Mouse (Mus musculus): ENCODE data around the gene Zfp53. TPM values are rescaled to one million over a fixed set of nuclear protein-coding genes. Genes with fewer than 3 reads are reported as not detected.
A peak's percentile ranks its signal among the peaks of the same experiment; 100 is the strongest.
"Not testable (repeated sequence)": the region's sequence is repeated elsewhere in the genome, so short reads cannot be mapped to it uniquely, and the experiment has no call there.

Zfp53 gene
- polyA plus RNA-seq, 1 experiment from 2014 or later = 3.2 TPM

DNA sequence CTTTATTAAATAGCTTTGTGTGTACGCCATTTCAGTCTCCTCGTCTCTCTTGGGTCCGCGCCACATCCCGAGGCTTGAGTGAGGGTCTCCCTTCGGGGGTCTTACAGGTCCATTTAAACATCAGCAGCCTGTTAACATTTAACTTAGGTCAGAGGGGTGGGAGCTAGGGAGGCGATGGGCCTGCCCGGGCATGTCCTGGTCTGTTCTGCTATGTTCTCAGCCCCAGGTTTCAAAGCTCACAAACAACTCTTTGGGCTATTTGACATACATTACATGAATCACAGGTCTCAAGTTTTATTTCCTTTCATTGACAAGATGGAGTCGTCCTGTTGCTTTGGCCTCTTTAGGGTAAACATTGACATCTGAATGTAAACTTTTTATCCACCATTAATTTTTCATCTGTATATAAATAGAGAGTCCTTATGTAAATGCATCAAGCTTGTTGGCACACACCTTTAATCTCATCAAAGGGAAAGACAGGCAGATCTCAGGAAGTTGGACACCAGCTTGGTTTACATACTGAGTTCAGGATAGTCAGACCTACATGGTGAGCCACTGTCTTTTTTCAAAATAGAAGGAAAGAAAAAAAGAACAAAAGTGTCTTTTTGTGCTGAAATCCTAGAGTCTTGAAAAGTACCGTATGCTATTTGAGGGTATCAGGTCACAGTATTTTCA lies 10.6 kb upstream of the Zfp53 start:
- not testable (repeated sequence) for H3K4me1 ChIP-seq (replicated peaks); H3K36me3 ChIP-seq; H3K9me3 ChIP-seq (replicated peaks); ATAC-seq (ENCODE audit: low read depth); H3K27ac ChIP-seq; H3K9ac ChIP-seq; H3K4me3 ChIP-seq (replicated peaks); H3K4me2 ChIP-seq; DNase-seq; H3K27me3 ChIP-seq
- 52% methylated on average over 9 of the region's 10 CpGs for WGBS (ENCODE audit: insufficient replicate concordance)

- peaks cover 15% of the 10 kb centered on the region for H3K4me1 ChIP-seq (replicated peaks)
- no peak for ATAC-seq (ENCODE audit: low read depth)
- 3% methylated on average over 8 of the region's 8 CpGs for WGBS (ENCODE audit: insufficient replicate concordance)
- H3K4me2 ChIP-seq = peak overlapping the region; percentile 84
- H3K9me3 ChIP-seq (replicated peaks) = no peaks in the 10 kb centered on the region
- DNase-seq = no peak
- peak overlapping the region; percentile 83 for H3K27ac ChIP-seq
- peak overlapping the region; percentile 77 for H3K9ac ChIP-seq
- H3K4me3 ChIP-seq (replicated peaks) = peak overlapping the region; percentile 77
- no peaks in the 10 kb centered on the region for H3K27me3 ChIP-seq
- no peaks in the 10 kb centered on the region for H3K36me3 ChIP-seq
Measured at GRCm38 (mm10) chr17:21489500-21490001, 753 bp downstream of the Zfp53 start.

DNA sequence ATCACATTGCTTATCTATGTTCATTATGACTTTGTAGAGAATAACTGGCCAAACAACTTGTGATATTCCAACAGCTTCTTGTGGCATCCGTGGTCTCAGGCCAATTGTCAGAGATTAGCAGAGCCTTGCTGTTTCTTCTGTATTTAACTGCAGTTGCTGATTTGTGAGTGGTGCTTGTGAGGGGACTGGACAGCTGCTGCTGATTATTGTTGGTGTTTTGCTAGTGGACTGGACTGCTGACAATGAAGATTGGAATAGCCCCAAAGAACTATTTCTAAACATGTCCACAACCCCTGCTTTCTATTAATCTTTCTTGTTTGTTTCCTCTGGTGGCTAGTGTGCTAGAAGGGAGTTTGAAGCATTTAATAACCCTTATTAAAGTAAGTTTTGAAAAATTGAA lies 12.6 kb downstream of the Zfp53 start:
- ATAC-seq (ENCODE audit: low read depth) = no peak
- Histone ChIP-seq H3K9me3 (replicated peaks) (no peaks in the 10 kb centered on the region), H3K27ac (no peak overlapping the region), H3K4me2 (no peak overlapping the region), H3K36me3 (peaks cover 15% of the 10 kb centered on the region), H3K27me3 (no peaks in the 10 kb centered on the region), H3K4me1 (replicated peaks) (no peaks in the 10 kb centered on the region), H3K9ac (no peak overlapping the region), H3K4me3 (replicated peaks) (no peak overlapping the region)
- DNase-seq = no peak
- WGBS (ENCODE audit: insufficient replicate concordance) = 37% methylated on average over 1 of the region's 1 CpGs

- ATAC-seq (ENCODE audit: low read depth) (no peak), DNase-seq (no peak)
- 73% methylated on average over 1 of the region's 1 CpGs for WGBS (ENCODE audit: insufficient replicate concordance)
- H3K4me3 ChIP-seq (replicated peaks) = no peak overlapping the region
- H3K4me2 ChIP-seq = no peak overlapping the region
- peaks cover 17% of the 10 kb centered on the region for H3K36me3 ChIP-seq
- no peaks in the 10 kb centered on the region for H3K9me3 ChIP-seq (replicated peaks)
- no peaks in the 10 kb centered on the region for H3K4me1 ChIP-seq (replicated peaks)
- no peak overlapping the region for H3K27ac ChIP-seq
- H3K9ac ChIP-seq = no peak overlapping the region
- no peaks in the 10 kb centered on the region for H3K27me3 ChIP-seq
Measured at GRCm38 (mm10) chr17:21504524-21504923, 15.7 kb downstream of the Zfp53 start.

- H3K9me3 ChIP-seq (replicated peaks) = no peaks in the 10 kb centered on the region
- 87% methylated on average over 3 of the region's 3 CpGs for WGBS (ENCODE audit: insufficient replicate concordance)
- peaks cover 17% of the 10 kb centered on the region for H3K36me3 ChIP-seq
- no peak for DNase-seq
- no peak for ATAC-seq (ENCODE audit: low read depth)
- H3K4me1 ChIP-seq (replicated peaks) = no peaks in the 10 kb centered on the region
- no peak overlapping the region for H3K27ac ChIP-seq
- H3K4me2 ChIP-seq = no peak overlapping the region
- H3K4me3 ChIP-seq (replicated peaks) = no peak overlapping the region
- H3K27me3 ChIP-seq = no peaks in the 10 kb centered on the region
- no peak overlapping the region for H3K9ac ChIP-seq
Measured at GRCm38 (mm10) chr17:21506258-21506657, 17.5 kb downstream of the Zfp53 start.

DNA sequence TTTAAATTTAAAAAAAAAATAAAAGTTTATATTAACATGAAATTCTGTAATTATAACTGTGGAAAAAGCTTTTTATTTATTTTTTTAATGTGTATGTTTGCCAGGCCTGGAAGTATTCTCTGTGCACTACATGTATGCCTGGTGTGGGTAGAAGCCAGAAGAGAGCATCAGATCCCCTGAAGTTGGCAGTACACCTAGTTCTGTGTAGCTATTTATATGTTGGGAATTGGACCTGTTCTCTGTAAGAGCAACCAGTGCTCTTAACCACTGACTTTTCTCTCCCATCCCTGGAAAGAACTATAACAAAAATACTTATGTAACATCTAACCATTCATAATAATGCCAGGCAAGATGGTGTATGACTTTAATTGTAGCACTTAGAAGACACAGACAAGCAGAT lies 21.0 kb downstream of the Zfp53 start:
- H3K4me1 ChIP-seq (replicated peaks) = no peaks in the 10 kb centered on the region
- H3K27me3 ChIP-seq = no peaks in the 10 kb centered on the region
- no peak for DNase-seq
- H3K9ac ChIP-seq = no peak overlapping the region
- H3K4me2 ChIP-seq = no peak overlapping the region
- H3K27ac ChIP-seq = no peak overlapping the region
- H3K9me3 ChIP-seq (replicated peaks) = no peaks in the 10 kb centered on the region
- no peak for ATAC-seq (ENCODE audit: low read depth)
- H3K36me3 ChIP-seq = peaks cover 22% of the 10 kb centered on the region
- H3K4me3 ChIP-seq (replicated peaks) = no peak overlapping the region

DNA sequence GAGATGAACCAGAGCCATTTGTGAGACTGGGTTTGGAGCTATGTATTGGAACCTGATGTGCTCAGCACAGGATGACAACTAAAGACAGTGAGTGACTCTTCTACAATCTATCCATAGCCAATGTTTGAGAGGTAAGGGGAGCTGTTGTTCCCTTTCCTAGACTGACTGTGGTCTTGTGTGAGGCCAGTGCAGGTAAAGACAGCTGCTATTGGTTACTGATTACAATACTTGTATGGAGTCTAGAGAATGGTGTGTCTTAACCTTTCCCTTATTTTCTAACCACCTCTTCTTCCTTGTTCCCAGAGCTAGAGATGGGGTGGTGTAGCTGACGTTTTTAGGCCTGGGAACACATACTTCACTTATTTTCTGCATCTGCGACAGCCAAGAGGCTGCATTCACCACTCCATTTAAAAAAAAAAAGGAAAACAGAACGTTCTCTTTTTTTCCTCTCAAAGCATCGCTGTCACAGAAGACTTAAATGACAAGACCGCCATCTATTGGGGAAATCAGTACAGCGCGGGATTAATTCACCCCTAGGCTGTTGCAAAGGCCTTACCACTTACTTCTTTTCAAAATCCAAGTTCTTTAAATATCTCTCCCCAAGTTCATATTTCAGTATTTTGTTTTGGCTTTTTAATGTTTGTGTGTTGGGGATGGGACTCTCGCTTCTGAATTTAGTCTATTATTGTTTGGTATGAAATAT lies 26.8 kb downstream of the Zfp53 start:
- H3K27me3 ChIP-seq = no peaks in the 10 kb centered on the region
- DNase-seq = peak; percentile 58
- no peak overlapping the region; the same call in 1 of the 2 replicates for H3K9ac ChIP-seq
- H3K4me1 ChIP-seq (replicated peaks) = peaks cover 12% of the 10 kb centered on the region
- H3K36me3 ChIP-seq = peaks cover 5% of the 10 kb centered on the region; the same call in 1 of the 2 replicates
- 2% methylated on average over 8 of the region's 8 CpGs for WGBS (ENCODE audit: insufficient replicate concordance)
- peak overlapping the region; percentile 66; the same call in 1 of the 2 replicates for H3K4me3 ChIP-seq (replicated peaks)
- peak overlapping the region; percentile 76; the same call in 1 of the 2 replicates for H3K27ac ChIP-seq
- H3K9me3 ChIP-seq (replicated peaks) = no peaks in the 10 kb centered on the region
- peak overlapping the region; percentile 80 for H3K4me2 ChIP-seq
- ATAC-seq (ENCODE audit: low read depth) = no peak

DNA sequence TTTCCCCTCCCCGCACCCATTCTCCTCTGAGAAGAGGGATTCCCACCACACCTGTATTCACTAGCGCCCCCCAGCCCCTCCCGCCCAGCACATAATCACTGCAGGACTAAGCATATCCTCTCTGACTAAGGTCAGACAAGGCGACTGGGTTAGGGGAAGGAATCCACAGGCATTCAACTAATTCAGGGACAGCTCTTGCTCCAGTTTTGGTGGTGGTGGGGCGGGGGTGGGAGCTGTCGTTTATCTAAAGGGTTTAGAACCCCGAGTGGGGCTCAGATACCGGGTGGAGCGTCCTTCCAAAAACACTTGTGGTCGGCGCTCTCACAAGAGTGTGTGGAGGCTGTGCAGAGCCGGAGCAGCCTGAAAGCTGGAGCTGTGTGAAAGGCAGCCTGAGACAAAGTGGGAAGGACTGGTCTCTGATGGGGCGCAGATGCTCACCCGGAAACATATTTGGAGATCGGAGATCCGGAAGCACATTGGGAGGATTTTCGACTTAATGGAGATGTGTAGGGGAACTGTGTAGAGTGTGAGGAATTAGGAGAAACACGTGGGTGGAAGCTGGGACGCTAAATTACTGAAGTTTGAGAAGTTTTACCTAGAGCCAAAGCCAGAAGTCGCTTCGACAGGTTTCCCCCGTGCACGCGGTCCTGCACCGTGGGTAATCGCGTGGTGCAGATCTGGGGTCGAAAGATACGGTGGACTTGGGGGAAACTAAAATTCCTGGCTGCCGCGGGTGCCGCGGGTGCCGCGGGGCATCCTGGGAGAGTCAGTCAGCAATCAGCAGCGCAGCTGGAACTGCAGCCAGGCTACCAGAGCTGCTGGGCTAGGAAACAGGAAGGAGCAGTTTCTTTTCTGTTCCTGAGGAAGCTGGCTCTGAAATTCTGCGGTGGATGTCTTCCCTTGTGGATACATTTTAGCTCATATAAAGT lies 27.7 kb downstream of the Zfp53 start:
- ATAC-seq (ENCODE audit: low read depth) = peak; percentile 89
- Histone ChIP-seq H3K36me3 (peaks cover 5% of the 10 kb centered on the region; the same call in 1 of the 2 replicates), H3K27me3 (no peaks in the 10 kb centered on the region), H3K4me1 (replicated peaks) (peaks cover 12% of the 10 kb centered on the region), H3K9ac (peak overlapping the region; percentile 72), H3K4me3 (replicated peaks) (peak overlapping the region; percentile 66), H3K9me3 (replicated peaks) (no peaks in the 10 kb centered on the region), H3K27ac (peak overlapping the region; percentile 76), H3K4me2 (peak overlapping the region; percentile 80)
- DNase-seq = peak; percentile 67
- under 1% methylated on average over 37 of the region's 37 CpGs for WGBS (ENCODE audit: insufficient replicate concordance)

GRCm38 (mm10) chr17:21517130-21517671 lies 28.4 kb downstream of the Zfp53 start:
- H3K36me3 ChIP-seq = peaks cover 1% of the 10 kb centered on the region; the same call in 1 of the 2 replicates
- ATAC-seq (ENCODE audit: low read depth) (no peak), DNase-seq (no peak)
- no peaks in the 10 kb centered on the region for H3K9me3 ChIP-seq (replicated peaks)
- H3K4me3 ChIP-seq (replicated peaks) = peak overlapping the region; percentile 66
- WGBS (ENCODE audit: insufficient replicate concordance) = 27% methylated on average over 4 of the region's 4 CpGs
- peaks cover 12% of the 10 kb centered on the region for H3K4me1 ChIP-seq (replicated peaks)
- H3K27me3 ChIP-seq = no peaks in the 10 kb centered on the region
- peak overlapping the region; percentile 80 for H3K4me2 ChIP-seq
- H3K27ac ChIP-seq = peak overlapping the region; percentile 76; the same call in 1 of the 2 replicates
- peak overlapping the region; percentile 72 for H3K9ac ChIP-seq

- Histone ChIP-seq H3K9me3 (replicated peaks) (no peaks in the 10 kb centered on the region), H3K27me3 (no peaks in the 10 kb centered on the region), H3K36me3 (no peaks in the 10 kb centered on the region), H3K9ac (no peak overlapping the region), H3K4me3 (replicated peaks) (no peak overlapping the region), H3K4me2 (no peak overlapping the region), H3K4me1 (replicated peaks) (no peaks in the 10 kb centered on the region), H3K27ac (no peak overlapping the region)
- DNase-seq = no peak
- no peak for ATAC-seq (ENCODE audit: low read depth)
Measured at GRCm38 (mm10) chr17:21526270-21526669, 37.5 kb downstream of the Zfp53 start.

Data from liver, embryonic 13.5 days (tissue).